Mouse (Mus musculus) limb, embryonic 15.5 days (tissue): ENCODE results near the gene Snrnp200. TPM values are rescaled to one million over a fixed set of nuclear protein-coding genes. Genes with fewer than 3 reads are reported as not detected.
A peak's percentile ranks its signal among the peaks of the same experiment; 100 is the strongest.

Experiments
- ATAC-seq: fragments of 200-750 bp; cut with Nextera tagmentation; 2 replicates; pipeline ENCODE4 v1.8.0; 2017; ENCODE audit warnings: low read depth, moderate TSS enrichment; ENCODE audit not compliant: insufficient number of reproducible peaks, low FRiP score, low TSS enrichment
- H3K27ac ChIP-seq: fragments of 300-500 bp; sonication (generic); 2 replicates; pipeline ENCODE4 v1.5.1; 2015; ENCODE audit warnings: moderate library complexity, mild to moderate bottlenecking, inconsistent platforms
- H3K27me3 ChIP-seq: fragments of 300-500 bp; sonication (generic); 2 replicates; pipeline ENCODE4 v1.6.1; 2015; ENCODE audit warnings: inconsistent platforms
- H3K36me3 ChIP-seq: fragments of 300-500 bp; sonication (generic); 2 replicates; pipeline ENCODE4 v1.6.1; 2015; ENCODE audit warnings: inconsistent platforms
- H3K4me1 ChIP-seq: fragments of 300-500 bp; sonication (generic); 2 replicates; pipeline ENCODE4 v1.6.1; 2015; ENCODE audit warnings: inconsistent platforms
- H3K4me2 ChIP-seq: fragments of 300-500 bp; sonication (generic); 2 replicates; pipeline ENCODE4 v1.6.1; 2015; ENCODE audit warnings: mild to moderate bottlenecking, inconsistent platforms
- H3K4me3 ChIP-seq: fragments of 300-500 bp; sonication (generic); 2 replicates; pipeline ENCODE4 v1.5.1; 2015; ENCODE audit warnings: mild to moderate bottlenecking, inconsistent platforms
- H3K9ac ChIP-seq: fragments of 300-500 bp; sonication (generic); 2 replicates; pipeline ENCODE4 v1.6.1; 2015; ENCODE audit warnings: inconsistent platforms
- H3K9me3 ChIP-seq: fragments of 300-500 bp; sonication (generic); 2 replicates; pipeline ENCODE4 v1.6.1; 2016; ENCODE audit warnings: inconsistent platforms
- WGBS: fragments of 180-500 bp; shearing (Covaris S2); methylation state at CpG from one replicate; pipeline ENCODE4 v1.1.7; 2015; 5-methylcytosine and 5-hydroxymethylcytosine counted together
- polyA plus RNA-seq: library from polyadenylated mRNA; unstranded; fragments of >200 nt; fragmentation: Nextera tagmentation; extraction: Ambion mirVana; gene quantifications from 2 replicates; pipeline ENCODE4 v1.2.1, GENCODE M21; 2015

Snrnp200 gene
- polyA plus RNA-seq, 1 experiment from 2014 or later, result 46.8 TPM

DNA sequence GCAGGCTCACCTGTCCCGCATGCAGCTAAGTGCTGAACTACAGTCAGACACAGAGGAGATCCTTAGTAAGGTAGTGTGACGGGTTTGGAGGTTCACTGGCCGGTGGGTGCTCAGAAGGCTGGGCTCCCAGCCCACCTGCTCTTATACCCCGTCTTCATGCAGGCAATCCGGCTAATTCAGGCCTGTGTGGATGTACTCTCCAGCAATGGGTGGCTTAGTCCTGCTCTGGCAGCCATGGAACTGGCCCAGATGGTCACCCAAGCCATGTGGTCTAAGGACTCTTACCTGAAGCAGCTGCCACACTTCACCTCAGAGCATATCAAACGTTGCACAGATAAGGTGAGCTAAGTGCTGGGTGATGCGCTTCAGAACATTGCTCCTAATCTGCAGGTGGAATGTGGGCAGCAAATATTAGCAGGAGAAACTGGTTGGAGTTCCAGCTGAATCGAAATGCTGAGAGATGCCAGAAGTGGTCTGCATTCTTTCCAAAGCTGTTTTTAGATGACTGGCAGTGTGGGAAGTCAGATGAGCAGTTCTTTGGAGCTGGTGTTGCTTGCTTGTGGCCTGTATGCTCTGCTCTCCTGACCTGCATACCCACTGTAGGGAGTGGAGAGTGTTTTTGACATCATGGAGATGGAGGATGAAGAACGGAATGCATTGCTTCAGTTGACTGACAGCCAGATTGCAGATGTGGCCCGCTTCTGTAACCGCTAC lies 29.9 kb downstream of the Snrnp200 start:
- Histone ChIP-seq H3K36me3 (peaks cover 88% of the 10 kb centered on the region), H3K9me3 (no peaks in the 10 kb centered on the region), H3K27ac (no peak overlapping the region), H3K4me2 (no peak overlapping the region), H3K4me1 (no peaks in the 10 kb centered on the region), H3K9ac (no peak overlapping the region), H3K27me3 (no peaks in the 10 kb centered on the region), H3K4me3 (no peak overlapping the region)
- WGBS, result 94% methylated on average over 11 of the region's 11 CpGs
- peak; percentile 40; the same call in 1 of the 2 replicates for ATAC-seq

DNA sequence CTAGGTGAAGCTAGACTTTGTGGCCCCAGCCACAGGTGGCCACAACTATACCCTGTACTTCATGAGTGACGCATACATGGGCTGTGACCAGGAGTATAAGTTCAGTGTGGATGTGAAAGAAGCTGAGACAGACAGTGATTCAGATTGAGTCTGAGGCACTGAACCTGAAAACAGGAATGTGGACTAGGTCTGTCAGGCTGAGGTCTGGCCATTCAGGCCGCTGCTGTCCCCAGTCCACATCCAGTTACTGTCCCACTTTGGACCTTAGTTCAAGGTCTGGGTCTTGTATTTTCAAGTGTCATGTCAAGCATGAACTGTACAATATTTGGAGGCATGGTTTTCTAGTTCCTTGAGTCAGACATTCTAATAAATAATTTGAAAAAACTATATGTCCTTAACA lies 31.9 kb downstream of the Snrnp200 start:
- WGBS, result 96% methylated on average over 2 of the region's 2 CpGs
- no peak for ATAC-seq
- peaks cover 87% of the 10 kb centered on the region for H3K36me3 ChIP-seq

DNA sequence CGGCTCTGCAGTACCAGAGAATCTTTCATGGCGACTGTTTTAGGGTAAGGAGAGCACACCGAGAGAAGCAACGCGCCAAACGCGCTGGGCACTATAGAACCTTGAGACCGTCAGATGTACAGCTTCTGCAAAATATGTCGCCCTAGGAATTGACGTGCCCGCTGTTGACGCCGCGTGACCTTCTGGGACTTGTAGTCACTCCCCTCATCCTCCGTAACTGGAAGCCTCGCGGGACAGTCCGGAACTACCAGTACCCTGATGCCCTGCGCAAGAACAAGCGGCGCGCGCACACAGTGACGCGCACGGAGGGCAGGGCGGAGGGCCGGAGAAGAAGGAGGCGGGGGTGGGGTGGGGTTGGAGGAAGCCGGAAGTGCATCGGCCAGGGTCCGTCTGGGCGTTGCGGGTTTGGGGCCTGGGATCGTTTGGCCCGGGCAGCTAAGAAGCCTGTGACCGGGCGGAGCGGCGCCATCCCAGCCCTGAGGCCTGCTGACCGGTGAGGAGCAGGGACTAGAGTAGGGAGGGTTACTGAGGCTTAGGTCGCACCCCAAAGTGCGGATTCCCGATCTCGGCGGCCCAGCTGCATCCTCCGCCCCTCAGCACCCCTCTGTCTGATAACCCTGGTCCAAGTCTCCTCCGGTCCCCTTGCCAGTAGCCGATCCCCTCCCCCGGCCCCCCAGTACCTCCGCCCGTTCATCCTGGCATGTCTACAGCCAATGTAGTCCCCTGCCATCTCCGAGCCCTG lies 39.6 kb downstream of the Snrnp200 start, which contains the start of the genes Ciao1 and Tmem127:
TSS of gene Ciao1 (minus strand) at position 225 of the 742 bp plus-strand sequence.
TSS of gene Tmem127 (plus strand) at position 317 of the 742 bp plus-strand sequence.
- Histone ChIP-seq H3K27ac (peak within 1 kb of the TSS; percentile 79), H3K36me3 (peaks cover 38% of the 10 kb centered on the region), H3K4me3 (peak within 1 kb of the TSS; percentile 86), H3K4me2 (peak within 1 kb of the TSS; percentile 92), H3K4me1 (peaks cover 28% of the 10 kb centered on the region), H3K9ac (peak within 1 kb of the TSS; percentile 92), H3K9me3 (no peaks in the 10 kb centered on the region), H3K27me3 (no peaks in the 10 kb centered on the region)
- ATAC-seq, result peak; percentile 98
- under 1% methylated on average over 53 of the region's 53 CpGs for WGBS

More for the DNA sequence above, 31.9 kb downstream of the Snrnp200 start:
- Histone ChIP-seq H3K27me3 (no peaks in the 10 kb centered on the region), H3K4me3 (no peak overlapping the region), H3K9ac (no peak overlapping the region), H3K27ac (no peak overlapping the region), H3K4me2 (no peak overlapping the region), H3K4me1 (no peaks in the 10 kb centered on the region), H3K9me3 (no peaks in the 10 kb centered on the region)

DNA sequence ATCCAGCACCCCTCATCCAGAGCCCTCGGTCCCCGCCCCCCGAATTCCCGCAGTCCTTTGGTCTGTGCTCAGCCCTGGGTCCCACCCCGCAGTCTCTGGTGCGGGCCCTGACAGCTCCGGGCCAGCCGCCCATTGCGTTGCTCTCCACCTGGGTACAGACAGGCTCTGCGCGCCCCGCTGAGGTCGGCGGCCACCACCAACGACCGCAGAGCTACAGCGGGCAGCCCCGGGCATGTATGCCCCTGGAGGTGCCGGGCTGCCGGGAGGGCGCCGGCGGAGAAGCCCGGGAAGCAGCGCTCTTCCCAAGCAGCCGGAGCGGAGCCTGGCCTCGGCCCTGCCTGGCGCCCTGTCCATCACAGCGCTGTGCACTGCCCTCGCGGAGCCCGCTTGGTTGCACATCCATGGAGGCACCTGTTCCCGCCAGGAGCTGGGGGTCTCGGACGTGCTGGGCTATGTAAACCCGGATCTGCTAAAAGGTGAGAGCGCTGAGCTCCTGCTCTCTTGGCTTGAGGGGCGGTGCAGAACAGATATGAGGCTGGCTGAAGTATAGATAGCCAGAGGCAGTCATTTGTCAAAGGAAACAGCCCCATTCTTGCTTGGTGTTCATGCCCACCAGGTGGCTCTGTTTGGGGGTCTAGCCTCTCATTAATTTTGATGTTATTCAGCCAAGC lies 40.3 kb downstream of the Snrnp200 start:
- Histone ChIP-seq H3K27ac (peak overlapping the region; percentile 76), H3K9me3 (no peaks in the 10 kb centered on the region), H3K27me3 (no peaks in the 10 kb centered on the region), H3K9ac (peak overlapping the region; percentile 82), H3K4me2 (peak overlapping the region; percentile 92), H3K4me1 (peaks cover 28% of the 10 kb centered on the region), H3K4me3 (peak overlapping the region; percentile 86), H3K36me3 (peaks cover 32% of the 10 kb centered on the region)
- ATAC-seq, result peak; percentile 24
- WGBS, result under 1% methylated on average over 39 of the region's 39 CpGs

DNA sequence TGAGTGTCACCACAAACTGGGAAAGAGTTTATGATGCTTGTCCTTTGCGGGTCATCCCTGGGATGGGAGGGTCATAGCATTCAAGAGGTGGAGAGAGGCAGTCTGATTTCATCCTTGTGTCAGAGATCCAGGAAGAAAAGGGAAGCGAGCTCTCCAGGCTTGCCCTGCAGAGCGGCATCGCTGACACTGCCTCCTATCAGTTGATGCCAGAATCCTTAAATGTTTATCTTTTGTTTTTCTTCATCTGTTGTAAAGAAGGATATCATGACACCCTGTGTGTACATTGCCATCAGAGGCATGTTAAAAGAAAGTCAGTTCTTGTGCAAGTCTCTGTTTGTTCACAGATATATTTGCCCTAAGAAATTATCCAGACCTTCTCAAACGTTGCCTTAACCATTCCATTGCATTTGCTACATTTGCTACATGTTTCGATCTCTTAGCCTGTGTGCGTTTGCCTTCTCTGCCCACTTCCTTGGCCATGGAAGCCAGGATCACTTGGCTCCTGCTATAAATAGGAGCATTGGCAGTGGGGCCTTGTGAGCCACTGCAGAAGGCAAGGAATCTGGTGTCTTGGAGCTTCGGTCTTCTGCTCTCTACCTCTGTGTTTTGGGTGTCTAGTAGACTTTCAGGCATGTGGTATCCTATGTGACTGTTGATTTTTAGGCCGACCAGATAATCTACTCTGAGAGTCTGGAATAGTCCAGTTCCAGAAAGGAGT lies 42.3 kb downstream of the Snrnp200 start:
- Histone ChIP-seq H3K9ac (no peak overlapping the region), H3K4me3 (no peak overlapping the region), H3K4me1 (peaks cover 28% of the 10 kb centered on the region), H3K4me2 (no peak overlapping the region), H3K27me3 (no peaks in the 10 kb centered on the region), H3K9me3 (no peaks in the 10 kb centered on the region), H3K36me3 (peaks cover 13% of the 10 kb centered on the region), H3K27ac (no peak overlapping the region)
- WGBS, result 91% methylated on average over 9 of the region's 9 CpGs
- ATAC-seq, result no peak

DNA sequence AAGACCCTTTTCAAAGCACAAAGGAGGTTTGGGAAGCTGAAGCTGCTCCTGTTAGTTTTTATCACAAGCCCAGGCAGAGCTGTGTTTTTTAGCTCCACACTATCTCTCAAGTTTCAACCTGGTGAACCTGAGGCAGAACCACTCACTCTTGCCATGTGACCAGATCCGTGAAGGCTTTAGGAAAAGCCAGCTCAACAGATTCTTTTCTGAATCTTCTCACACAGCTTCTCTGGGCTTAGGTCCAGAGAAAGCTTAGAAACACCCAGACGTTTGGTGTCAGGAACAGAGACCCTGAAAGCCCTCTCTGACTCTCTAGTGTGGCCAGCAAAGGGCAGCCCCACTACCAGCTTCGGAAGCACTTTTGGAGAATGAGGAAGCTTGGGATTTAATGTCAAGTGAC lies 43.3 kb downstream of the Snrnp200 start:
- no peak for ATAC-seq
- H3K9ac ChIP-seq, result no peak overlapping the region
- peaks cover 25% of the 10 kb centered on the region for H3K4me1 ChIP-seq
- H3K27ac ChIP-seq, result no peak overlapping the region
- WGBS, result 65% methylated on average over 3 of the region's 3 CpGs
- no peaks in the 10 kb centered on the region for H3K9me3 ChIP-seq
- peaks cover 15% of the 10 kb centered on the region for H3K36me3 ChIP-seq
- no peak overlapping the region for H3K4me3 ChIP-seq
- no peaks in the 10 kb centered on the region for H3K27me3 ChIP-seq
- no peak overlapping the region for H3K4me2 ChIP-seq

DNA sequence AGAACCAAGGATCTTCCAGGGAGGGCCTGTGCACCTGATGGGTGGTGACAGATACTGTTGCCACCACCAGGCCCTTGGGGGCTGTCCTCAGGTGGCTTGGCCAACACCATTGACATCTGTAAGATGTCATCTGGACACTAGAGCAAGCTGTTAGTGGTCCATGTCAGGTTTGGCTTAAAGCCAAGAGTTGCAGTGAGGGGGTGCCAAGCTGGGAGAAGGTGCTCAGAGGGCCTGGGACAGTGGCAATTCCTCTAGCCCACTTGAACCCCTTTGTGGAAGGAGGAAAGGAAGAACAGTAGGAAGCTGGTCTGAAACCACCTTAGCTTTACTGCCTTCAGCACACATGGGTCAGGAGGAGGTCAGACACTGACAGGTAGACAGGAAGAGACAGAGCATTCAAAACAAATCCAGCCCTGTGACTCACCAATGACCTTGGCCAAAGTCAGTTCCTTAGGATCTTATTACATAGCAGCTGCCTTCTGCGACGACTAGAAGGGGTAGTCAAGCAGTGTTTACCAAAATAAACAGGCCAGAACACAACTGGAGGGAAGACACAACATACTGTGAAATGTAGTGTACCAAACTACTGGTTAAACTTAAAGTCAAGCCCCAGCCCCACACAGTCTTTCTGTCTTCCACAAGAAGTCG lies 43.8 kb downstream of the Snrnp200 start:
- Histone ChIP-seq H3K4me1 (peaks cover 20% of the 10 kb centered on the region), H3K4me2 (no peak overlapping the region), H3K9ac (no peak overlapping the region), H3K27me3 (no peaks in the 10 kb centered on the region), H3K36me3 (peaks cover 20% of the 10 kb centered on the region), H3K27ac (no peak overlapping the region), H3K9me3 (no peaks in the 10 kb centered on the region), H3K4me3 (no peak overlapping the region)
- ATAC-seq, result no peak
- 58% methylated on average over 3 of the region's 3 CpGs for WGBS

DNA sequence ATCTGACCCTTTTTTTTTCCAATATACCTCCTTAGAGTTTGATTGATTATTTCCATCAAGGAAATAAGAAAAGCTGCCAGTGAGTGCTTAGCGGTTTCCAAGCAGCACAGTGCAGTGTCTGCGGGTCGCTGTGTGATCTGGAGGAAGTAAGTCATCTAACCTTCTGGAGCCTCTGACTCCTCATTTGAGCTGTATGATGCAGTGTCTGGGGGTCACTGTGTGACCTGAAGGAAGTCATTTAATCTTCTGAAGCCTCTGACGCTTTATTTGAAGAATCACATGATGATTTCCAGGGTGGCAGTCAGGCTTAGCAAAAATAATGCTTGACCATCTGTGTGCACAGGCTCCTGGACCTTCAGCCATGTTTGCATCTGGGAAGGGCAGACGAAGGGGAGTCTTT lies 44.6 kb downstream of the Snrnp200 start:
- Histone ChIP-seq H3K4me3 (no peak overlapping the region), H3K27me3 (no peaks in the 10 kb centered on the region), H3K36me3 (peaks cover 28% of the 10 kb centered on the region), H3K4me1 (peaks cover 19% of the 10 kb centered on the region), H3K9me3 (no peaks in the 10 kb centered on the region), H3K9ac (no peak overlapping the region), H3K27ac (no peak overlapping the region), H3K4me2 (no peak overlapping the region)
- 78% methylated on average over 5 of the region's 5 CpGs for WGBS
- ATAC-seq, result no peak

DNA sequence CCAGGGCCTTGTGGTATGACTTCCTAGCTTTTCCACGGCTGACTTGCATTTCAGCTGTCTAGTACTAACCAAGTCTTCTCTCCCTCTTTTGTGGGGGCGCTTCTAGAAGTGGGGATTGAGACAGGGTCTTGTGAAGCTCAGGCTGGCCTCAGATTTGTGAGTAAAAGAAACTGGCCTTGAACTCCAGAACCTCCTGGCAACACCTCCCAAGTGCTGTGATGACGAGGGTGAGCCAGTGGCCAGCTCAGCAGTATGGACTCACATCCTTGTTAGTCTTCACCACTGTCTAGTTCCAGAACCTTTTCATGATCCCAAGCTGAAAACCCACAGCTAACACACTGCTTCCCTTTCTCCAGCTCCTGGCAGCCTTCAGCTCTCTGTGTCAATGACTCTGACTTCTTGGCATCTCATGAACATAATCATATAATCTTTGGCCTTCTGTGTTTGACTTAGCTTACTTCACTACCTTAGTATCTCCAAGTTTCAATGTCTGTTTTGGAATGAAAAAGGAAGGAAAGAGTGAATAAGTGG lies 46.5 kb downstream of the Snrnp200 start:
- no peak overlapping the region for H3K4me2 ChIP-seq
- no peak overlapping the region for H3K4me3 ChIP-seq
- no peak for ATAC-seq
- 83% methylated on average over 3 of the region's 3 CpGs for WGBS
- no peaks in the 10 kb centered on the region for H3K27me3 ChIP-seq
- no peak overlapping the region for H3K9ac ChIP-seq
- H3K36me3 ChIP-seq, result peaks cover 45% of the 10 kb centered on the region
- no peaks in the 10 kb centered on the region for H3K9me3 ChIP-seq
- no peak overlapping the region for H3K27ac ChIP-seq
- H3K4me1 ChIP-seq, result 0 out of 2 replicates have a peak, but pooled peaks cover 6% of the 10 kb centered on the region

DNA sequence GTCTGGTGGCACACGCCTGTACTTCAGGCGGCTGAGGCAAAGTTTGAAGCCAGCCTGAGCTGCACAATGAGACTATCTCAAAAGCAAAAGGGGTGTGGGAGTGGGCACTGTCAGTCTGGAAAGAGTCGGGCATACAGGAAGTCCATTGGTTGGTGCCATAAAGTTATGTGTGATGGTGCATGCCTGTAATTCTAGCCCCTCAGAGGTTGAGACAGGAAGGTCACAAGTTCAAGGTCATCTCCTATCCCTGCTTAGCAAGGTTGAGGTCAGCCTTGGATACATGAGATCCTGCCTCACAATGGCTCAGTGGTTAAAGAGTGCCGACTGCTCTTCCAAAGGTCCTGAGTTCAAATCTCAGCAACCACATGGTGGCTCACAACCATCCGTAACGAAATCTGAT lies 47.1 kb downstream of the Snrnp200 start:
- Histone ChIP-seq H3K36me3 (peaks cover 46% of the 10 kb centered on the region), H3K9me3 (no peaks in the 10 kb centered on the region), H3K4me1 (0 out of 2 replicates have a peak, but pooled peaks cover 4% of the 10 kb centered on the region), H3K9ac (no peak overlapping the region), H3K4me3 (no peak overlapping the region), H3K27ac (no peak overlapping the region), H3K4me2 (no peak overlapping the region), H3K27me3 (no peaks in the 10 kb centered on the region)
- 81% methylated on average over 6 of the region's 6 CpGs for WGBS
- ATAC-seq, result no peak

DNA sequence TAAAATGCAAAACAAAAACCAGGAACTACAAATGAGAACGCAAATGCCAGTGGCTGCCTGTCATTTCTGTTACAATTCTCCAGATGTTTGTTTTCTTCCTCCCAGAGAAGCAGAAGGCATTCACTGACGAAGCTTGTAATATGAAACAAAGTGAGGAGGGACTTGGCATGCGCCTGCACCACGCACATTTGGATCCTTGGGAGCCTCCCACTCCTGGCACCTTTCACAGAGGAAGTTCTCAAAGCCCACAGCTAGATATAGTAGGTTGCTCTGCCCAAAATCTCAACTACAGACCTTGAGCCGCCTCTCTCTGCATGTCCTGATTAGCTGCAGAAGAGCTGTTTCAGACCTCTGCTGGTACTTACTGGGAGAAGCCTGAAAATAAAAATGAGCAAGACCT lies 51.2 kb downstream of the Snrnp200 start:
- WGBS, result 85% methylated on average over 5 of the region's 5 CpGs
- no peak overlapping the region for H3K9ac ChIP-seq
- no peak for ATAC-seq
- no peaks in the 10 kb centered on the region for H3K9me3 ChIP-seq
- no peak overlapping the region for H3K4me3 ChIP-seq
- no peak overlapping the region for H3K27ac ChIP-seq
- H3K4me1 ChIP-seq, result no peaks in the 10 kb centered on the region
- H3K27me3 ChIP-seq, result no peaks in the 10 kb centered on the region
- no peak overlapping the region for H3K4me2 ChIP-seq
- H3K36me3 ChIP-seq, result peaks cover 40% of the 10 kb centered on the region
